Mouse (Mus musculus) limb, embryonic 14.5 days (tissue): ENCODE results near the gene Zbtb16. TPM values are rescaled to one million over a fixed set of nuclear protein-coding genes. Genes with fewer than 3 reads are reported as not detected.

ENCODE experiments used
- ATAC-seq: fragments of 200-750 bp; cut with Nextera tagmentation; 2 replicates; pipeline ENCODE4 v1.8.0; 2017; ENCODE audit warnings: low read depth, moderate number of reproducible peaks, moderate TSS enrichment; ENCODE audit not compliant: low FRiP score
- DNase-seq: peaks from one replicate; pipeline ENCODE4 v3.0.0-alpha.2; 2015; ENCODE audit warnings: low spot score
- H3K27ac ChIP-seq: fragments of 300-500 bp; sonication (generic); replicated peaks from 2 replicates; pipeline ENCODE4 v1.5.1; 2014; ENCODE audit warnings: low read depth, mild to moderate bottlenecking, low read length, moderate library complexity, mixed read lengths
- H3K27me3 ChIP-seq: fragments of 300-500 bp; sonication (generic); 2 replicates; pipeline ENCODE4 v1.6.1; 2014; ENCODE audit warnings: low read length, mixed read lengths; ENCODE audit not compliant: control insufficient read depth, insufficient read depth
- H3K36me3 ChIP-seq: fragments of 300-500 bp; sonication (generic); 2 replicates; pipeline ENCODE4 v1.6.1; 2014; ENCODE audit warnings: mild to moderate bottlenecking, low read length, moderate library complexity, mixed read lengths; ENCODE audit not compliant: control insufficient read depth, insufficient read depth
- H3K4me1 ChIP-seq: fragments of 300-500 bp; sonication (generic); 2 replicates; pipeline ENCODE4 v1.6.1; 2014; ENCODE audit warnings: antibody characterized with exemption, low read length, mixed read lengths; ENCODE audit not compliant: control insufficient read depth, insufficient read depth
- H3K4me2 ChIP-seq: fragments of 300-500 bp; sonication (generic); replicated peaks from 2 replicates; pipeline ENCODE4 v1.6.1; 2014; ENCODE audit warnings: low read depth, mild to moderate bottlenecking, low read length, moderate library complexity; ENCODE audit not compliant: severe bottlenecking
- H3K4me3 ChIP-seq: fragments of 300-500 bp; sonication (generic); replicated peaks from 2 replicates; pipeline ENCODE4 v1.5.1; 2014; ENCODE audit warnings: low read length
- H3K9ac ChIP-seq: fragments of 300-500 bp; sonication (generic); 2 replicates; pipeline ENCODE4 v1.6.1; 2014; ENCODE audit warnings: mild to moderate bottlenecking, low read depth, low read length, moderate library complexity; ENCODE audit not compliant: severe bottlenecking
- H3K9me3 ChIP-seq: fragments of 300-500 bp; sonication (generic); 2 replicates; pipeline ENCODE4 v1.6.1; 2016; ENCODE audit warnings: low read length; ENCODE audit not compliant: control insufficient read depth
- POLR2A ChIP-seq: fragments of 200-500 bp; IDR thresholded peaks from 2 replicates; pipeline ENCODE4 v1.8.0; 2012; ENCODE audit warnings: inconsistent platforms, mild to moderate bottlenecking, moderate library complexity, borderline replicate concordance; ENCODE audit not compliant: insufficient read depth, insufficient read length; ENCODE audit errors: extremely low read depth
- WGBS: fragments of 180-500 bp; shearing (Covaris S2); extraction: QIAGEN DNeasy Blood & Tissue Kit; methylation state at CpG from one replicate; pipeline ENCODE4 v1.1.7; 2014; 5-methylcytosine and 5-hydroxymethylcytosine counted together
- polyA plus RNA-seq, 2 experiments: library from polyadenylated mRNA; depleted of rRNA in 1 of 2; stranded (reverse) in 1 of 2; unstranded in 1 of 2; fragments of >200 nt; fragmentation: Nextera tagmentation in 1 of 2; extraction: Ambion mirVana in 1 of 2; gene quantifications; 2 replicates each; pipeline versions ENCODE4 v1.2.1 to v1.2.3; 2012 to 2014

Zbtb16 gene
- polyA plus RNA-seq, 2 experiments: 0.91 to 1.9 TPM

DNA sequence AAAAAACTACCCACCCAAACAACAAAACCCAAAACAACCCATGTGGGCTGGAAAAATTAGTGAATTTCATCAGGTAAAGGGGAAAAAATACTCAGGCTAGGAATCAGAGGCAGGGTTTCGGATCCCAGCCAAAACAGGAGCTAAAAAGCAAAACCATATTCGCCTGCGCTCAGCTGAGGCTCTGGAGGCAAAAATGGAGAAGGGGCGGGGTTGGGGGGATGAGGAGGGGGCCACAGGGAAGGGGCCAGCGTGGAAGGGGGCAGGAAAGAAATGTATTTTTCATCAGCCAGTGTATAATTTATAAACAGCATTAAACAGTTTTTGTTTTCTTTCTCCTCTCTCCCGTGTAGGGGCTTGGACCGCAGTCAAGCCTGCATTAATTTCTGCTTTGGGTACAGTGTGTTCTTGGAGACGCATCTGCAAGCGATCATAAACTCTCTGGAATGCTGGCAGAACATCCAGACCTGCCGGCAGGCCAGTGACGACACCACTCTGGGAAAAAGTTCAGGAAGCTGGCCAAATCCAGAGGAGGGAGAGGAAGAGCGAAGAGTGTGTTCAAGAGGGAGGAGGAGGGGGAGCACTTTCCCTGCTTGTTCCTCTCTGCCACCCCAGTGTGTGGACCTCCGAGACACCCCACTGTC is 98.7 kb downstream of the Zbtb16 start:
- DNase-seq (peak; percentile 96), ATAC-seq (peak; percentile 87)
- 9% methylated on average over 13 of the region's 13 CpGs for WGBS
- H3K27me3 ChIP-seq: peaks cover 8% of the 10 kb centered on the region
- peak overlapping the region; percentile 9; the same call in 1 of the 2 replicates for H3K4me3 ChIP-seq
- no peaks in the 10 kb centered on the region for H3K9me3 ChIP-seq
- peak overlapping the region; percentile 21; the same call in 1 of the 2 replicates for H3K27ac ChIP-seq
- H3K9ac ChIP-seq: no peak overlapping the region
- H3K4me1 ChIP-seq: peaks cover 57% of the 10 kb centered on the region
- no peaks in the 10 kb centered on the region for H3K36me3 ChIP-seq
- TF ChIP-seq POLR2A: no peak
- H3K4me2 ChIP-seq: peak overlapping the region; percentile 32

DNA sequence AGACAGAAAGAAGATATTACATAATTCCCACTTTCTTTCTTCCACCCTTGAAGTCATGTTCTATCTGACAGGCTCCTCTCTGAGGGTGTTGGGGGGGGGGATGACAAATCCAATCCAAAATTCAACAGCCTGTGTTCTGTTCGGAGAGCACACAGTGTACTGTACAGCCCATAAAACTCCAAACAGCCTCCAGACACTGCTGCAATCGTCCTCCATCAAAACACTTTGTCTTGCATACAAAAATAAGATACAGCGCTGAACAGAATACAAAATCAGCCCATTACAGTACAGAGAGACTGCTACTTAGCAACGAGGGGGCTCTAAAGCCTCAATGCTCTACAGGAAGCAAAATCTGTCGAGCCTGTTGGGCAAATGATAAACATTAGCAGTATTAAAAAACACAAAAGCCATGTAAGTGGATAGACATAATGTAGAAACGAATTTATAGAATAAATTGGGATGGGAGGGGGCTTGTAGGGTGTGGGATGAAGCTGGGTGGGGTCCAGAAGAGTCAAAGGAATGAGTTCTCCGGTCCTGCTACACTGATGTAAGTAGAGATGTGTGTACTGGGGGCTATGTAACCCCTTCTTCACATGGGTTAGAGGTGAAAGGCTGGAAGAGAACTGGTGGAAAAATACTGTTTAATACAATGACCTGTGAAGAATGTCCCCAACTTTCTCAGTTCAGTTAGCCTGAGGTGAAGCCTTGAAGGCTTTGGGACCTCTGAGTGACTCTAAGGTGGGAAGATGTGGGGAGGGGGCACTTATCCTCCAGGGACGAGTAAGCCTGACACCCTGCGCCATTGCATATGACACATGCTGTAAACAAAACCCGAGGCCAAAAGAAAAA is 99.4 kb downstream of the Zbtb16 start:
- no peak overlapping the region for H3K27ac ChIP-seq
- H3K9me3 ChIP-seq: no peaks in the 10 kb centered on the region
- ATAC-seq: no peak
- H3K9ac ChIP-seq: no peak overlapping the region
- peaks cover 57% of the 10 kb centered on the region for H3K4me1 ChIP-seq
- 33% methylated on average over 10 of the region's 10 CpGs for WGBS
- H3K4me3 ChIP-seq: 0 out of 2 replicates have a peak overlapping the region, but pooled peaks have one; percentile 9
- DNase-seq: no peak
- H3K36me3 ChIP-seq: no peaks in the 10 kb centered on the region
- TF ChIP-seq POLR2A: no peak
- peaks cover 16% of the 10 kb centered on the region; the same call in 1 of the 2 replicates for H3K27me3 ChIP-seq
- peak overlapping the region; percentile 32; the same call in 1 of the 2 replicates for H3K4me2 ChIP-seq

DNA sequence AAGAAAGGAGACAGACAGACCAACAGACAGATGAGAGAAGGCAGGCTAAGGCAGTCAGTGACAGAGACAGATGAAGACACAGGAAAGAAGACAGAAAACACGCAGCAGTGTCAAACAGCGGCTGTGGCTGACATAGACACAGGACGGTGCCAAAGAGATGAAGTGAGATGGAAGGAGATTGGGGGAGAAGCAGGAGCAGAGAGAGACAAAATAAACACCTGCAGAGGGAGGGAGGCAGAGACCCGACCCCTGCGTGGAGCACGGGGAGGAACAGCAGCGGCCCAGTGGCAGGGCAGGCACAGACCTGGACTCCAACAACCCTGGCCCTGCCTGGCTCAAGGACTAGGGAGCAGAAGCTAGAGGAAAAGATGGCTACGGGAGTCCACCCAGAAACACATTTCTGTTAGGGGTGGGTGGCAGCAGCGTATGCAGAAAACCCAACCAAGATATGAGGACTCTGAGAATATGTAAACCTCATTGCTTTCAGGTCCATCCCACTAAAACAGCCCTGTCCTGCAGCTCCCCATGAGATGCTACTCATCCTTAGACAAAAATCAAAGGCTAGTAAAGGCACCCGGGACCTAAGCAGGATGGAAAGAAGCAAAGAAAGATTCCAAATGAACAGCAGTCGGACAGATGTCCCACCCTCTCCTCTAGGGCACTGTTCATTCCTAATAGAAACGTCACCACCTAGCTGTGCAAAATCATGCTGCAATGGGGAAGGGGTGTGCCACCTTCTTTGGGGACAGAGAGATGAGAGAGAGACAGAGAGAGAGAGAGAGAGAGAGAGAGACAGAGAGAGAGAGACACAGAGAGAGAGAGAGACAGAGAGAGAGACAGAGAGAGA is 100.3 kb downstream of the Zbtb16 start:
- no peak overlapping the region for H3K9ac ChIP-seq
- peaks cover 53% of the 10 kb centered on the region for H3K4me1 ChIP-seq
- H3K36me3 ChIP-seq: no peaks in the 10 kb centered on the region
- DNase-seq (no peak), ATAC-seq (no peak)
- H3K9me3 ChIP-seq: no peaks in the 10 kb centered on the region
- 51% methylated on average over 12 of the region's 12 CpGs for WGBS
- H3K27ac ChIP-seq: no peak overlapping the region
- no peak overlapping the region for H3K4me2 ChIP-seq
- TF ChIP-seq POLR2A: no peak
- H3K4me3 ChIP-seq: no peak overlapping the region
- H3K27me3 ChIP-seq: peaks cover 19% of the 10 kb centered on the region; the same call in 1 of the 2 replicates

DNA sequence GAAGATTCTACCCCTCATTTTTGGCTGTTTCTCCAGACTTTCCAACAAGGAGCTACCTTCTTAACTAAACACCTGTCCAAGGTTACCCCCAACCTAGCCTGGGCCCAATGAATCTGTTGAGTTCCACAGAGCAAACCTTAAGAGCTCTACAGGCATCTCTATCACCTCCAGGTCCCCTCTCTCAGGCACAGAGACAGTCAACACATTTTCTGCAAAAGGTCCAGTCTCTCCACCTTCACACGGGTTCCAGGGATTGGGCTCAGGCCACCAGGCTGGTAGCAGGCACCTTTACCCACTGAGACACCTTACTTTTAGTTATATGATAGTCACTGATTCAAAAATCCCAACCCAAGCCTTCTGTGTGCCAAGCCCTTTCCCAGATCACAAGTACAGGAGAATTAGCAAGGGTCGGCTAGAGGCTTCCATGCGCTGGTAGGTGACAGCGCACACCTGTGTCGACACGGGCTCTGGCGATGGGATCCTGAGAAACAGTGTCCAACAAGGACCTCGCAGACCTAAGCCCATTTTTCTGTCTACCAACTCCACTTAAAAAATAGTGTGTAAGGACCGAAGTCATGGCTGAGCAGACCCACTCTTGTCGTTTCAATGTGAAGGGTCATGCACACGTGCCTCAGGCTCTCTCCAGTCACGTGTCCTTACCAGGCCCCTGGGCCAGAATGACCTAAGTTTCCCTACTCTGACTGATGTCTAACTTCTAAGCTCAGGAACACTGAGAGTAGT is 101.1 kb downstream of the Zbtb16 start:
- no peak for DNase-seq
- H3K9ac ChIP-seq: no peak overlapping the region
- peaks cover 45% of the 10 kb centered on the region for H3K4me1 ChIP-seq
- H3K27me3 ChIP-seq: peaks cover 19% of the 10 kb centered on the region; the same call in 1 of the 2 replicates
- ATAC-seq: no peak
- no peaks in the 10 kb centered on the region for H3K36me3 ChIP-seq
- H3K4me3 ChIP-seq: no peak overlapping the region
- no peaks in the 10 kb centered on the region for H3K9me3 ChIP-seq
- H3K27ac ChIP-seq: no peak overlapping the region
- 87% methylated on average over 12 of the region's 12 CpGs for WGBS
- H3K4me2 ChIP-seq: no peak overlapping the region
- no peak for TF ChIP-seq POLR2A
